Comparison of ENCODE assay signal across 12 mouse cellular contexts in genomic region chr2:131952456-131952855, GRCm38 (mm10). TPM values are rescaled to one million over a fixed set of nuclear protein-coding genes. Genes with fewer than 3 reads are reported as not detected.
DNase-seq lines count a peak whose midpoint lies in the region.
"Had no signal": no experiment of that assay in that cellular context is flagged by ENCODE, and none has a peak within 500 bp of the region (broad histone marks: within the 10 kb centered on the region; RNA-seq: fewer than 3 reads in every experiment).

No protein-coding gene starts in this region.

- DNase-seq in adrenal gland, postnatal 10 days, result peak; percentile 55
- no peak for DNase-seq in adrenal gland, adult 8-10 months
- DNase-seq in kidney, adult 18-20 months, result peak; percentile 17
- DNase-seq in kidney, postnatal 14 days, result no peak
- DNase-seq in spleen, postnatal 4 days (ENCODE audit: low spot score in 2 of 2), result peak; percentile 10 to 52
- DNase-seq in spleen, adult 18-20 months, result no peak
- peak; percentile 3 for DNase-seq in testis, postnatal 14 days (ENCODE audit: low spot score)
- no peak for DNase-seq in spleen, adult 12 weeks (ENCODE audit: low spot score)
- DNase-seq: layer of hippocampus, adult 9-11 months; right cerebral cortex, postnatal 14 days had no signal

RNA-seq across cellular contexts. Expression of gene Prnd, which starts 1.8 kb away (rescaled TPM):
- total RNA-seq in adrenal gland, postnatal 10 days (2021), result 10 to 100 TPM in 1 of 2 experiments, 1 to 10 TPM in 1; 6.3 to 15.8 TPM
- 1 to 10 TPM in 1 of 4 experiments, under 1 TPM in 3; 0.29 to 1.1 (median 0.62) TPM for total RNA-seq in adrenal gland, adult 8-10 months (2022)
- total RNA-seq: liver, adult 2 months; MEL had no signal

RNA-seq across cellular contexts. Expression of gene Prn, which starts 42.7 kb away (rescaled TPM):
- total RNA-seq in adrenal gland, postnatal 10 days (2021), result not detected
- not detected for total RNA-seq in adrenal gland, adult 8-10 months (2022)
- total RNA-seq: liver, adult 2 months; MEL had no signal

RNA-seq across cellular contexts. Expression of gene Prnp, which starts 42.7 kb away (rescaled TPM):
- total RNA-seq in adrenal gland, postnatal 10 days (2021), result 10 to 100 TPM; 75.0 to 75.3 TPM
- 100 to 1,000 TPM in 3 of 4 experiments, 10 to 100 TPM in 1; 98.3 to 196 (median 146) TPM for total RNA-seq in adrenal gland, adult 8-10 months (2022)

Comparison
In these comparisons a context has a peak if more than half of its experiments do, and no peak if none do; other contexts are left out.
1. DNase-seq: peak in adrenal gland, postnatal 10 days (single experiment), kidney, adult 18-20 months (single experiment), spleen, postnatal 4 days (2 of 2) and testis, postnatal 14 days (single experiment); none in adrenal gland, adult 8-10 months (single experiment), kidney, postnatal 14 days (single experiment), spleen, adult 18-20 months (0 of 2) and spleen, adult 12 weeks (single experiment).